In genomic region chr11:80602041-80602458, GRCm38 (mm10) we compare ENCODE assay signal across 9 mouse cellular contexts.
A peak's percentile ranks its signal among the peaks of the same experiment; 100 is the strongest.
DNase-seq lines count a peak whose midpoint lies in the region; ATAC-seq lines count a peak whose summit lies in the region.
"Had no signal": no experiment of that assay in that cellular context is flagged by ENCODE, and none has a peak within 500 bp of the region (broad histone marks: within the 10 kb centered on the region; RNA-seq: fewer than 3 reads in every experiment).

No protein-coding gene starts in this region.

- H3K9ac ChIP-seq in midbrain, embryonic 15.5 days: no peak overlapping the region
- H3K9ac ChIP-seq: liver, embryonic 13.5 days had no signal

- 9% methylated on average over 8 of the region's 8 CpGs for WGBS in midbrain, embryonic 15.5 days

- ATAC-seq in midbrain, embryonic 15.5 days (replicated peaks): peak; percentile 65; the same call in 1 of the 2 replicates

- H3K4me2 ChIP-seq in midbrain, embryonic 15.5 days: peak overlapping the region; percentile 55

- no peaks in the 10 kb centered on the region for H3K9me3 ChIP-seq in midbrain, embryonic 15.5 days
- H3K9me3 ChIP-seq: liver, embryonic 13.5 days had no signal

- H3K4me3 ChIP-seq in midbrain, embryonic 15.5 days: 0 out of 2 replicates have a peak overlapping the region, but pooled peaks have one; percentile 20
- H3K4me3 ChIP-seq: liver, embryonic 13.5 days had no signal

- peak; percentile 19 to 36 for DNase-seq in kidney, postnatal 4 days
- no peak for DNase-seq in kidney, adult 9 months
- peak; percentile 21 for DNase-seq in ES-CJ7 (ENCODE audit: low read depth, low spot score)
- DNase-seq in cerebellum, postnatal 25 days: peak; percentile 53 to 72
- DNase-seq in heart, postnatal 4 days: peak; percentile 21
- no peak for DNase-seq in urinary bladder, adult 2 months (ENCODE audit: low spot score)
- DNase-seq in gastrocnemius, postnatal 4 days (ENCODE audit: low spot score in 2 of 2): no peak
- DNase-seq: liver, embryonic 13.5 days had no signal

- peaks cover 24% of the 10 kb centered on the region for H3K4me1 ChIP-seq in midbrain, embryonic 15.5 days
- H3K4me1 ChIP-seq: liver, embryonic 13.5 days had no signal

- no peaks in the 10 kb centered on the region for H3K27me3 ChIP-seq in midbrain, embryonic 15.5 days (replicated peaks)

- no peaks in the 10 kb centered on the region for H3K36me3 ChIP-seq in midbrain, embryonic 15.5 days (replicated peaks)
- H3K36me3 ChIP-seq: liver, embryonic 13.5 days had no signal

- peak overlapping the region; percentile 91 for H3K27ac ChIP-seq in midbrain, embryonic 15.5 days
- H3K27ac ChIP-seq: liver, embryonic 13.5 days had no signal

Comparison
In these comparisons a context has a peak if more than half of its experiments do, and no peak if none do; other contexts are left out.
1. DNase-seq: peak in kidney, postnatal 4 days (2 of 2), ES-CJ7 (single experiment), cerebellum, postnatal 25 days (2 of 2) and heart, postnatal 4 days (single experiment); none in kidney, adult 9 months (single experiment), urinary bladder, adult 2 months (single experiment) and gastrocnemius, postnatal 4 days (0 of 2).